Mouse (Mus musculus) right cerebral cortex, adult 2 months (tissue): Measurements from ENCODE around the gene Slc23a4.

Source experiments
- DNase-seq, 2 experiments: peaks; one replicate each; pipeline ENCODE4 v3.0.0; 2021 to 2022; ENCODE audit warnings: low spot score in 2 of 2

The Slc23a4 gene

GRCm38 (mm10) chr6:34913341-34914040, 74.7 kb downstream of the Slc23a4 start:
- DNase-seq: no peak

DNA sequence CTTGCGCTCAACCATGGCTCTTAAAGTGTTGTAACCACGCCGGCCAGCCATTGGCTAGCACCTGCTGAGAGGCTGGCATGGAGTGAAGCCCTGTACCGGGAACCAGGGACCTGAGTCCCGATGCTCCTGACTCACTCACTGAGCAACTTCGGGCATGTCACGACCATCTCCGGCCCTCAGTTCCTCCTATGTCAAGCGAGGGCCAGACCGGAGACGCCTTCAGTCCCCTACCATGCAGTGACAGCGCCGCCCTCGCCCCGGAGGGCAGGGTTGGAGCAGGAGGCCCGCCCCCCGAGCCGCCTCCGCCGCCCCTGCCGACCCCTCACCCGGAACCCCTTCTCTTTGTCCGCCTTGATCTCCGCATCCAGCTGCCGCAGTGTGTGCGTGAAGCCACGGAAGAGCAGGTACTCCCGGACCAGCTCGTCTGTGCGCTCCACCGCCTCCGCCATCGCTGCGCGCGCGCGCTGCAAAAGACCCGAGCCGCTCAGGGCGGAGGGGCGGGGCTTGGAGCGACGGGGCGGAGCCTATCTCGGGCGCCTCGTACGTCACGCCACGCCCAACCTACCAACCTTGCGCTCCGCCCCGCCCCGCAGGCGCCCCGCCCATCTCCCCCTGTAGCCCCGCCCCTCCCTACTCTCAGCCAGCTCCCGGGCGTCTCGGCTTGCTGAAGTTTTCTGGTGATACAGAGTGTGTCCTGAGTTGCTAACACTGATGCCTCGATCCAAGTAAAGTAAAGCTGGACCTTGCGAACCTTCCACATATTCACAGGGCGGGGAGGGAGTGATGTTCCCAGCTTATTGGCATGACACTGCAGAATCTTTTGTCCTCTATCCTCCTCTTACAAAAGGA, 77.6 kb downstream of the Slc23a4 start, which contains the start of gene Wdr91:
Gene Wdr91, minus strand, starts transcription at position 506 of the 849 bp plus-strand sequence.
- peak; percentile 88 to 92 for DNase-seq

DNA sequence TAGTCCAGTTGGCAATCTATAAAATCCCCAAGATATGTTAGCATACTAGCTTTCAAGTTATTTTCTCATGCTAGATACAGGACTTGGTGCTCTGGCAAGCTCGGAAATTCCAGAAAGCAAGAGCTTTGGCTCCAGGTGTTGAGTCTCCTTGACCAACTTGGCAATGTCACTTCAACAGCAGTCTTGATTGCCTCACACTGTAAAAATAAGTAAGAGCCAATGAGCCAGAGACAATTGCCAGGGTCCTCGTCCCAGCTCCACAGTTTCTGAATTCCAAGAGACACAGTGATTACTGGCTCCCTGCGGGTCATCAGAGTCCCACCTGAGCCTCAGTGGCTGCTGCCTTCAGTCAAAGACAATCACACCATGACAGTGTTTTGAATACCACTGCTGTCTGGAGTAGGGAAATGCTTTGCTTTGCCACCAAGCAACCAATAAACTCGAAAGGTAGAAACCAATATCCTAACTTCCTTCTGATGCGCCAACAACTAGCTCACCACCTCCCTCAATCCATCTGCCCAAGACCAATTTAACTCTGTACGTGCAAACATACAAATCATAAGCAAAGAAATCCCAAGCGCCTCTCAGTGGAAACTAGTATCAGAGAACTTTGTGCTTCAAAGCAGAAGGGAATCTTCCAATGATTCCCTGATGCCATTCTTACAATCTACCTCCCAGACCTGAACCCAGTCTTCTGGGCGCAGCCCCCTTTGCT, 78.4 kb downstream of the Slc23a4 start:
- no peak for DNase-seq

DNA sequence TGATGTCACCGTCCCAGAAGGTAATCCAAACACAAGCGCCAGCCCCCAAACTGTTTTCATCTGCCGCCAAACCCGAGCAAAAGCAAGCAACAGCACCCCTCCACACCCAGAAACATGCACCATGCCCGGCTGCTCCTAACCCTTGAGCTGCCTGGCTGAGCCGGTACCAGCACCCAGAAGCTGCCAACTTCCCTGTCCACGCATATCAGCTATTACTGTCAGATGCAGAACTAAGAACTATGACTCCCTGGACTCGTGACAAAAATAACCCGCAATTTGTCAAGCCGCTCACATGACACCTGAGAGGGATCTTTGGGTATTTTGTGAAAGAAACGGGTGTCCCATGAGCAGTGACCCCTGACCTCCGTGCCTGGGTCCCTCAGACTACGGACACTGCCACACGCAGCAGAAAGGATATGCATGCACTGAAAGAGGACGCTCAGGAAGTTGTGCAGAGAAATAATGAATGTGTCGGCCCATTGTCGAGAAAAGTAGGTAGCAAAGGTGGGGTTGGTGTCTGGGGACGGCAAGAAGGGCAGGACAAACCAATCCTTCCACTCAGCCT, 80.4 kb downstream of the Slc23a4 start:
- DNase-seq: no peak

- no peak for DNase-seq
Measured at GRCm38 (mm10) chr6:34907121-34907614, 81.0 kb downstream of the Slc23a4 start.

DNA sequence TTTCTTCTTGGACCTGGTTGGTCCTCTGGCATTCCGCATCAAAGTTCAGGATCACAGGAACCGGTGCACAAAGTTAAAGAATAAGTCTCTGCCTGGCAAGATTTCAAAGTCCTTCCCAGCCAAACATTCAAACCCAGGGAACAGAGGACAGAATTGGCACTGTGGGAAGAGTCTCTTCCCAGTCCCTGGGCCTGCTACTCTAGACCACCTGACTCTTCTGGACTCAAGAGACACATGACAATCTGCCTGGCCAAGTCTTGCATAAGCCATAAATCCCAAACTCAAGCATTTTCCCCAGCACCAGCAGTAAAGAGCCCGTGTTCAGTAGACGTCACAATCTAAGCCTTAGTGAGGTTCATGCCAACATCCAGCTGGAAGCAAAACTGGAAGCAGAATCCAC, 81.5 kb downstream of the Slc23a4 start:
- DNase-seq: no peak

GRCm38 (mm10) chr6:34906125-34906524, 82.1 kb downstream of the Slc23a4 start:
- DNase-seq: no peak

DNA sequence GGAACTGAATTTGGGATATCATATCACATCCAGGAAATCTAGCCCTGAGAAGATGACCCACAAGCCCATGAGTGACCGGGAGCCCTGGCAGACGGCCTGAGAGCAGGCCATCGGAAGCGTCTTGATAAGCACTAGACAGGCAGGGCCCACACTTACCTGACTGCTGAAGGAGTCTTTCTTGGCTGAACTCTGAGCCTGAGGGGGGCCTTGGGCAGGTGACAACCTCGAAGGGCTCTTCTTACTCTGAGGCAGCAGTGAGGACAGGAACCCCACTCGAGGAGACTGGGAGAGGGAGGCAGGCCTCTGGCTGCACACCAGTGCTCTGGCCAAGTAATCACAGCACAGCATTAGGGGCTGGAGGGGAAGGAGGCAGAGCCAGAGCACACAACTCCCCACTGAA, 83.8 kb downstream of the Slc23a4 start:
- DNase-seq: no peak

GRCm38 (mm10) chr6:34903851-34904250, 84.4 kb downstream of the Slc23a4 start:
- DNase-seq: no peak

DNA sequence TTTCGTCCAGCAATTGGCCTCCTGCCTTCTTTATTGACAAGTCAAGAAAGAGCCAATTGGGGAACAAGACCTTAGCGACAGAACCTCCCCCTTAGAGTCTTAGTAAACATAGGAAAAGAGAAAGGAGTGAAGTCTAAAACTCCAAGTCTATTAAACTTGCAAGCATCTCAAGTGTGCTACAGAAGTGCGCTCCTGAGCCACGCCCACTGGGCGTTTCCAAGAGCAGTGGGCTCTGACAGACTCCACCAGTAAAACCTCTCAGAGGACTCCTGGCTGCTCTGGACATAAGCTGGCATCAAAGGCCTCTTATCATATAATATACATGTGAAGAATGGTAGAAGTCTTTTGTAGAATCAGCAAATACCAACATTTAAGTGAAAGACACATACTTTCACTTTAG, 84.8 kb downstream of the Slc23a4 start:
- DNase-seq: no peak

DNA sequence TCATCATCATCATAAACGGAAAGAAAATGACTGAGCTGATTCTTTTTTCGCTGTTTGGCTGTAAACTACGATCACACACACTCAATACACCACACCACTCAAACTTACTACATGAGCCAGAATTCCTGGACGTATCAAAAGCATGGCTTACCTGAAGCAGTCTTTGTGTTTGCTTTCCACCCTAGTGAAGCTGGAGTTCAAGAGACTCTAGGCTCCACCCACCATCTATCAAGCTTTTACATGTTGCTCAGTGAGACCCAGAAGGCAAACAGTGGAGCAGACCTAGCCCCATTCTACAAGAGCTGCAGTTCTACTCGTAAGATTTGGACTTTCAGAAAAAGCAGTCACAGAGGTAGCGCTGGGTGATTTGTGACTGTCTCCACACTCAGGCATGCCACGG, 85.6 kb downstream of the Slc23a4 start:
- DNase-seq: no peak

GRCm38 (mm10) chr6:34901911-34902444, 86.2 kb downstream of the Slc23a4 start:
- no peak for DNase-seq

DNA sequence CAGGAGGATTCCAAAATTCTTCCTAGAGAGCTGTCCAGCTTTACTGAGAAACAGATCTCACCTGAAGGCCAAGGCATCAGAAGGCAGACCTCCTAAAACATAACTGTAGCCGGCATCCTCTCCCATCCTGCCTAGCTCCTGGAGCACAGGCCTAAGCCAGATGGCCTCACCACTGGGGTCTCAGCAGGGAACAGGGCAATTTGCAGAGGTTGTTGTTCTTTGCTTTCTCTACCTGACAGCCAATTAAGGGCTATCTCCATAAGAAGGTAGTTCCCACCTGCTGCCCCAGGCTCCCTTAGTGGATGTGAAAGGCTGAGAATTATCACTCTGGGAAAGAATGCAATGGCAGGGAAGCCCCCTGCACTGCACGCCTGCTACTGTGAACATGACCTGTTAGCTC, 87.2 kb downstream of the Slc23a4 start:
- no peak for DNase-seq

- no peak for DNase-seq
Measured at GRCm38 (mm10) chr6:34899127-34899526, 89.1 kb downstream of the Slc23a4 start.

DNA sequence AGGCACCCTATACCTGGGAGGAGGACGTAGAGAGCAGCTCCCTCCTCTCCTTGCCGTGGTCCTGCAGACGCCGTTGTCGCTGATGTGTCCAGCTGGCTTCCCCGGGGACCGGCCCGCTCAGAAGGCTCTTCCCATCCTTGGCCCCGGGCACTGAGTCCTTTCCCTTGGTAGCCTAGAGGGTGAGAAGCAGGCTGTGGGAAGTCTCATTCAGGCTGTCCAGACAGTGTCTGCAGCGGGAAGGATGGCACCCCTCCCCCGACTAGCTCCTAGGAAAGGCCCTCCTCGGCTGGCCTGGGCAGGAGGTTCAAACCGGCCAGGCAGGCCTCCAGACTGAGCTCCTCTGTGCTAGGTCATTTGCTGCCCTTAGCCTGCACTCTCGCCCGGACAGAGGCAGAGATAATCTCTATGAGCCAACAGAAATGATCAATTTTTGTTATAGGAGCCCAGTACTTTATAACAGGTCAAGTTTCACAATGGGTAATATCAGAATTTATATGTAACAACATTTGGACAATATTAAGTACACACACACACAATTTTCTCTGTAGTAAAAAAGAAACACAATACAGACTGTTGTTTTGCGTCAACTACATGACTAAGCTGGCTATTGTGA, 91.9 kb downstream of the Slc23a4 start:
- no peak for DNase-seq

DNA sequence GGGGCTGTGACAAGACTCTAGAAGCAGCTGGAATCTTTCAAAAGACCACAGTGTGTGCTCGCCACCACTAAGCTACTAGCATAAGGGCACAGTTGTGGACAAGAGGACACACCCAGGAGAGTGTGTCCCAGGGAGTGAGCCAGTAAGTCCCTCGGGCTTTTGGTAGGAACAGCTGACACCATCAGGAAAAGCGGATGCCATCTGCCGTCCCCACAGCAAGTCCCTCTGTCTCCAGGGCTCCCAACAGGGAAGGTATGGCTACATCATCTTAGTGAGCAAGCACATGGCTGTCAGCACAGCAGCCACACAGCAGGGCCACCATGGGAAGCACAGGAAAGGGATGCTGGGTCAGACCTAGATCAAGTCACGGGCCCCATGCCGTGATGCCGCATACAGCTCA, 92.6 kb downstream of the Slc23a4 start:
- DNase-seq: no peak
